Mouse (Mus musculus) natural killer cell, adult 2 months (primary cell): Measurements from ENCODE around the gene Dlg2.
"Not testable (repeated sequence)": the region's sequence is repeated elsewhere in the genome, so short reads cannot be mapped to it uniquely, and the experiment has no call there.

Source experiments
- DNase-seq, 2 experiments: peaks; one replicate each; pipeline ENCODE4 v3.0.0; 2022; ENCODE audit warnings: low spot score in 2 of 2

Gene Dlg2

GRCm38 (mm10) chr7:90825640-90826039 lies 349.2 kb downstream of the Dlg2 start:
- DNase-seq, result no peak

- no peak for DNase-seq
Observed at GRCm38 (mm10) chr7:90841276-90841675, 364.8 kb downstream of the Dlg2 start.

GRCm38 (mm10) chr7:90843345-90844293 lies 367.1 kb downstream of the Dlg2 start:
- no peak for DNase-seq

GRCm38 (mm10) chr7:90876796-90877195 lies 400.3 kb downstream of the Dlg2 start:
- DNase-seq, result not testable (repeated sequence)

- no peak for DNase-seq
Observed at GRCm38 (mm10) chr7:90882740-90883139, 406.3 kb downstream of the Dlg2 start.

- DNase-seq, result no peak
Observed at GRCm38 (mm10) chr7:90886396-90887006, 410.0 kb downstream of the Dlg2 start.

- DNase-seq, result no peak
Observed at GRCm38 (mm10) chr7:90887007-90887720, 410.7 kb downstream of the Dlg2 start.

- DNase-seq, result no peak
Observed at GRCm38 (mm10) chr7:90927441-90927840, 451.0 kb downstream of the Dlg2 start.

- DNase-seq, result no peak
Observed at GRCm38 (mm10) chr7:90940726-90941125, 464.3 kb downstream of the Dlg2 start.

- no peak for DNase-seq
Observed at GRCm38 (mm10) chr7:90947073-90947472, 470.6 kb downstream of the Dlg2 start.

GRCm38 (mm10) chr7:90949212-90949611 lies 472.7 kb downstream of the Dlg2 start:
- no peak for DNase-seq

- DNase-seq, result no peak
Observed at GRCm38 (mm10) chr7:90977241-90977640, 500.8 kb downstream of the Dlg2 start.

- DNase-seq, result no peak
Observed at GRCm38 (mm10) chr7:90982069-90982468, 505.6 kb downstream of the Dlg2 start.

GRCm38 (mm10) chr7:91010655-91011054 lies 534.2 kb downstream of the Dlg2 start:
- no peak for DNase-seq

GRCm38 (mm10) chr7:91044998-91045741 lies 568.7 kb downstream of the Dlg2 start:
- no peak for DNase-seq

- DNase-seq, result no peak
Observed at GRCm38 (mm10) chr7:91045742-91046098, 569.2 kb downstream of the Dlg2 start.

- no peak for DNase-seq
Observed at GRCm38 (mm10) chr7:91063297-91064040, 587.0 kb downstream of the Dlg2 start.

- DNase-seq, result no peak
Observed at GRCm38 (mm10) chr7:91071751-91072707, 595.6 kb downstream of the Dlg2 start.

- DNase-seq, result no peak
Observed at GRCm38 (mm10) chr7:91086071-91086470, 609.6 kb downstream of the Dlg2 start.
